Mouse (Mus musculus) hindbrain, embryonic 10.5 days (tissue): ENCODE results near the gene Oat. TPM values are rescaled to one million over a fixed set of nuclear protein-coding genes. Genes with fewer than 3 reads are reported as not detected.

Experiments used
- DNase-seq: peaks from one replicate; pipeline ENCODE4 v3.0.0-alpha.2; 2017; ENCODE audit warnings: low spot score
- H3K27ac ChIP-seq: fragments of 300-500 bp; sonication (generic); 2 replicates; pipeline ENCODE4 v1.5.1; 2016; ENCODE audit warnings: mild to moderate bottlenecking, moderate library complexity
- H3K27me3 ChIP-seq: fragments of 300-500 bp; sonication (generic); 2 replicates; pipeline ENCODE4 v1.6.1; 2016; ENCODE audit warnings: mild to moderate bottlenecking; ENCODE audit not compliant: poor library complexity, insufficient read depth, severe bottlenecking
- H3K36me3 ChIP-seq: fragments of 300-500 bp; sonication (generic); 2 replicates; pipeline ENCODE4 v1.6.1; 2016; ENCODE audit warnings: mild to moderate bottlenecking, moderate library complexity
- H3K4me1 ChIP-seq: fragments of 300-500 bp; sonication (generic); replicated peaks from 2 replicates; pipeline ENCODE4 v1.6.1; 2016; ENCODE audit warnings: mild to moderate bottlenecking
- H3K4me3 ChIP-seq: fragments of 300-500 bp; sonication (generic); 2 replicates; pipeline ENCODE4 v1.5.1; 2016; ENCODE audit warnings: mild to moderate bottlenecking, moderate library complexity
- H3K9me3 ChIP-seq: fragments of 300-500 bp; sonication (generic); 2 replicates; pipeline ENCODE4 v1.6.1; 2016; ENCODE audit warnings: mild to moderate bottlenecking, moderate library complexity
- whole genome bisulfite sequencing: fragments of 180-500 bp; shearing (Covaris S2); methylation state at CpG from one replicate; pipeline ENCODE4 v1.1.7; 2016; 5-methylcytosine and 5-hydroxymethylcytosine counted together
- polyA plus RNA-seq: library from polyadenylated mRNA; unstranded; fragments of >200 nt; fragmentation: Nextera tagmentation; extraction: Ambion mirVana; gene quantifications from 2 replicates; pipeline ENCODE4 v1.2.1, GENCODE M21; 2016

The Oat gene
- polyA plus RNA-seq, 1 experiment from 2014 or later: 121 TPM

GRCm38 (mm10) chr7:132580511-132580910 lies 4.3 kb upstream of the Oat start:
- Histone ChIP-seq H3K36me3 (no peaks in the 10 kb centered on the region), H3K4me3 (no peak overlapping the region), H3K4me1 (peaks cover 11% of the 10 kb centered on the region), H3K27me3 (peaks cover 36% of the 10 kb centered on the region), H3K27ac (no peak overlapping the region), H3K9me3 (no peaks in the 10 kb centered on the region)
- no peak for DNase-seq
- WGBS: 83% methylated on average over 6 of the region's 6 CpGs

- H3K9me3 ChIP-seq: no peaks in the 10 kb centered on the region
- H3K36me3 ChIP-seq: no peaks in the 10 kb centered on the region
- DNase-seq: no peak
- H3K27me3 ChIP-seq: peaks cover 36% of the 10 kb centered on the region
- WGBS: 59% methylated on average over 4 of the region's 4 CpGs
- H3K4me1 ChIP-seq: peaks cover 42% of the 10 kb centered on the region
- peak overlapping the region; percentile 96; the same call in 1 of the 2 replicates for H3K27ac ChIP-seq
- peak overlapping the region; percentile 82 for H3K4me3 ChIP-seq
Measured at GRCm38 (mm10) chr7:132576891-132577290, 693 bp upstream of the Oat start.

GRCm38 (mm10) chr7:132575623-132576022 lies 575 bp downstream of the Oat start:
- Histone ChIP-seq H3K4me3 (peak overlapping the region; percentile 82), H3K4me1 (peaks cover 48% of the 10 kb centered on the region), H3K36me3 (no peaks in the 10 kb centered on the region), H3K27me3 (peaks cover 36% of the 10 kb centered on the region), H3K27ac (peak overlapping the region; percentile 96), H3K9me3 (no peaks in the 10 kb centered on the region)
- under 1% methylated on average over 13 of the region's 13 CpGs for WGBS
- peak; percentile 87 for DNase-seq

GRCm38 (mm10) chr7:132574646-132575045 lies 1.6 kb downstream of the Oat start:
- peaks cover 48% of the 10 kb centered on the region for H3K4me1 ChIP-seq
- H3K9me3 ChIP-seq: no peaks in the 10 kb centered on the region
- no peak overlapping the region for H3K4me3 ChIP-seq
- H3K27ac ChIP-seq: no peak overlapping the region
- DNase-seq: no peak
- peaks cover 6% of the 10 kb centered on the region for H3K36me3 ChIP-seq
- H3K27me3 ChIP-seq: peaks cover 29% of the 10 kb centered on the region
- 93% methylated on average over 5 of the region's 5 CpGs for WGBS

- no peaks in the 10 kb centered on the region for H3K9me3 ChIP-seq
- H3K27me3 ChIP-seq: peaks cover 16% of the 10 kb centered on the region
- peak overlapping the region; percentile 45; the same call in 1 of the 2 replicates for H3K27ac ChIP-seq
- peaks cover 48% of the 10 kb centered on the region for H3K4me1 ChIP-seq
- peaks cover 21% of the 10 kb centered on the region for H3K36me3 ChIP-seq
- 48% methylated on average over 6 of the region's 6 CpGs for WGBS
- no peak overlapping the region; the same call in 1 of the 2 replicates for H3K4me3 ChIP-seq
- DNase-seq: no peak
Measured at GRCm38 (mm10) chr7:132573205-132573604, 3.0 kb downstream of the Oat start.

GRCm38 (mm10) chr7:132572738-132573137 lies 3.5 kb downstream of the Oat start:
- no peaks in the 10 kb centered on the region for H3K9me3 ChIP-seq
- peak overlapping the region; percentile 45; the same call in 1 of the 2 replicates for H3K27ac ChIP-seq
- WGBS: 76% methylated on average over 3 of the region's 3 CpGs
- H3K4me3 ChIP-seq: no peak overlapping the region; the same call in 1 of the 2 replicates
- H3K4me1 ChIP-seq: peaks cover 48% of the 10 kb centered on the region
- H3K27me3 ChIP-seq: peaks cover 11% of the 10 kb centered on the region
- DNase-seq: no peak
- H3K36me3 ChIP-seq: peaks cover 25% of the 10 kb centered on the region

- Histone ChIP-seq H3K27ac (no peak overlapping the region), H3K27me3 (no peaks in the 10 kb centered on the region), H3K9me3 (no peaks in the 10 kb centered on the region), H3K4me1 (peaks cover 46% of the 10 kb centered on the region), H3K36me3 (peaks cover 38% of the 10 kb centered on the region), H3K4me3 (no peak overlapping the region)
- DNase-seq: no peak
- 88% methylated on average over 8 of the region's 8 CpGs for WGBS
Measured at GRCm38 (mm10) chr7:132571481-132571880, 4.7 kb downstream of the Oat start.

- Histone ChIP-seq H3K9me3 (no peaks in the 10 kb centered on the region), H3K27ac (no peak overlapping the region), H3K36me3 (peaks cover 46% of the 10 kb centered on the region), H3K27me3 (no peaks in the 10 kb centered on the region), H3K4me1 (peaks cover 33% of the 10 kb centered on the region), H3K4me3 (no peak overlapping the region)
- WGBS: 91% methylated on average over 5 of the region's 5 CpGs
- no peak for DNase-seq
Measured at GRCm38 (mm10) chr7:132570071-132570470, 6.1 kb downstream of the Oat start.

GRCm38 (mm10) chr7:132568817-132569216 lies 7.4 kb downstream of the Oat start:
- WGBS: 93% methylated on average over 6 of the region's 6 CpGs
- Histone ChIP-seq H3K4me1 (peaks cover 25% of the 10 kb centered on the region), H3K36me3 (peaks cover 58% of the 10 kb centered on the region), H3K4me3 (no peak overlapping the region), H3K27ac (no peak overlapping the region), H3K9me3 (no peaks in the 10 kb centered on the region), H3K27me3 (no peaks in the 10 kb centered on the region)
- no peak for DNase-seq

- H3K27me3 ChIP-seq: no peaks in the 10 kb centered on the region
- no peaks in the 10 kb centered on the region for H3K4me1 ChIP-seq
- WGBS: 73% methylated on average over 1 of the region's 1 CpGs
- H3K27ac ChIP-seq: no peak overlapping the region
- peaks cover 88% of the 10 kb centered on the region for H3K36me3 ChIP-seq
- DNase-seq: no peak
- H3K4me3 ChIP-seq: no peak overlapping the region
- no peaks in the 10 kb centered on the region for H3K9me3 ChIP-seq
Measured at GRCm38 (mm10) chr7:132565831-132566230, 10.4 kb downstream of the Oat start.

GRCm38 (mm10) chr7:132559138-132559766 lies 16.9 kb downstream of the Oat start:
- DNase-seq: no peak
- Histone ChIP-seq H3K36me3 (peaks cover 78% of the 10 kb centered on the region), H3K27ac (no peak overlapping the region), H3K4me1 (peaks cover 8% of the 10 kb centered on the region; the same call in 1 of the 2 replicates), H3K9me3 (no peaks in the 10 kb centered on the region), H3K27me3 (no peaks in the 10 kb centered on the region), H3K4me3 (no peak overlapping the region)
- 67% methylated on average over 3 of the region's 3 CpGs for WGBS

GRCm38 (mm10) chr7:132558141-132558736 lies 18.0 kb downstream of the Oat start:
- Histone ChIP-seq H3K36me3 (peaks cover 68% of the 10 kb centered on the region), H3K4me1 (peaks cover 8% of the 10 kb centered on the region; the same call in 1 of the 2 replicates), H3K27ac (no peak overlapping the region), H3K9me3 (no peaks in the 10 kb centered on the region), H3K27me3 (no peaks in the 10 kb centered on the region), H3K4me3 (no peak overlapping the region)
- 91% methylated on average over 7 of the region's 7 CpGs for WGBS
- DNase-seq: no peak

- DNase-seq: no peak
- H3K27ac ChIP-seq: no peak overlapping the region
- H3K4me3 ChIP-seq: no peak overlapping the region
- no peaks in the 10 kb centered on the region for H3K27me3 ChIP-seq
- no peaks in the 10 kb centered on the region for H3K9me3 ChIP-seq
- H3K4me1 ChIP-seq: peaks cover 8% of the 10 kb centered on the region; the same call in 1 of the 2 replicates
- WGBS: 88% methylated on average over 5 of the region's 5 CpGs
- peaks cover 51% of the 10 kb centered on the region for H3K36me3 ChIP-seq
Measured at GRCm38 (mm10) chr7:132556575-132556974, 19.6 kb downstream of the Oat start.
